Mouse (Mus musculus) forebrain, postnatal 0 days (tissue): Measurements from ENCODE around the gene Rcl1. TPM values are rescaled to one million over a fixed set of nuclear protein-coding genes. Genes with fewer than 3 reads are reported as not detected.

Experiments
- ATAC-seq: fragments of 200-750 bp; cut with Nextera tagmentation; 2 replicates; pipeline ENCODE4 v1.8.0; 2017; ENCODE audit warnings: mild to moderate bottlenecking, moderate library complexity
- DNase-seq: peaks from one replicate; pipeline ENCODE4 v3.0.0-alpha.2; 2015
- H3K27ac ChIP-seq: fragments of 300-500 bp; sonication (generic); 2 replicates; pipeline ENCODE4 v1.5.1; 2014; ENCODE audit warnings: low read depth, mild to moderate bottlenecking, antibody characterized with exemption, low read length, moderate library complexity, mixed read lengths
- H3K27me3 ChIP-seq: fragments of 300-500 bp; sonication (generic); 2 replicates; pipeline ENCODE4 v1.6.1; 2014; ENCODE audit warnings: mild to moderate bottlenecking, low read length, mixed read lengths; ENCODE audit not compliant: insufficient read depth
- H3K36me3 ChIP-seq: fragments of 300-500 bp; sonication (generic); 2 replicates; pipeline ENCODE4 v1.6.1; 2014; ENCODE audit warnings: mild to moderate bottlenecking, moderate library complexity; ENCODE audit not compliant: insufficient read depth
- H3K4me1 ChIP-seq: fragments of 300-500 bp; sonication (generic); 2 replicates; pipeline ENCODE4 v1.6.1; 2014; ENCODE audit warnings: antibody characterized with exemption; ENCODE audit not compliant: insufficient read depth
- H3K4me2 ChIP-seq: fragments of 300-500 bp; sonication (generic); 2 replicates; pipeline ENCODE4 v1.6.1; 2014; ENCODE audit warnings: low read depth, mild to moderate bottlenecking, moderate library complexity
- H3K4me3 ChIP-seq: fragments of 300-500 bp; sonication (generic); 2 replicates; pipeline ENCODE4 v1.5.1; 2014; ENCODE audit warnings: low read depth, low read length, mixed read lengths
- H3K9ac ChIP-seq: fragments of 300-500 bp; sonication (generic); 2 replicates; pipeline ENCODE4 v1.6.1; 2014; ENCODE audit warnings: mild to moderate bottlenecking
- H3K9me3 ChIP-seq: fragments of 300-500 bp; sonication (generic); 2 replicates; pipeline ENCODE4 v1.6.1; 2016; ENCODE audit warnings: low read length
- CTCF ChIP-seq: sonication (generic); IDR thresholded peaks from 2 replicates; pipeline ENCODE4 v1.5.1; 2016; ENCODE audit warnings: antibody characterized with exemption, control low read depth, low read depth
- WGBS: fragments of 180-500 bp; shearing (Covaris S2); extraction: QIAGEN DNeasy Blood & Tissue Kit; methylation state at CpG from one replicate; pipeline ENCODE4 v1.1.7; 2014; 5-methylcytosine and 5-hydroxymethylcytosine counted together
- polyA plus RNA-seq: library from polyadenylated mRNA; unstranded; fragments of >200 nt; fragmentation: Nextera tagmentation; extraction: Ambion mirVana; gene quantifications from 2 replicates; pipeline ENCODE4 v1.2.1, GENCODE M21; 2015
- total RNA-seq: library from RNA; depleted of rRNA; stranded (reverse); fragments of >200 nt; gene quantifications from 2 replicates; pipeline ENCODE4 v1.2.3, GENCODE M21; 2014

The Rcl1 gene
- total and polyA plus RNA-seq, 2 experiments from 2014 or later, result 24.0 to 31.8 TPM

- no peaks in the 10 kb centered on the region for H3K27me3 ChIP-seq
- no peaks in the 10 kb centered on the region for H3K9me3 ChIP-seq
- H3K9ac ChIP-seq, result no peak overlapping the region
- no peak overlapping the region for H3K4me2 ChIP-seq
- H3K27ac ChIP-seq, result no peak overlapping the region
- no peak for DNase-seq
- peaks cover 11% of the 10 kb centered on the region; the same call in 1 of the 2 replicates for H3K36me3 ChIP-seq
- ATAC-seq, result no peak
- no peaks in the 10 kb centered on the region for H3K4me1 ChIP-seq
- WGBS, result 85% methylated on average over 9 of the region's 9 CpGs
- H3K4me3 ChIP-seq, result no peak overlapping the region
- no peak for TF ChIP-seq CTCF
Measured at GRCm38 (mm10) chr19:29146820-29147219, 45.6 kb downstream of the Rcl1 start.

GRCm38 (mm10) chr19:29149583-29149982, 48.4 kb downstream of the Rcl1 start:
- no peak for DNase-seq
- no peak for TF ChIP-seq CTCF
- H3K4me2 ChIP-seq, result no peak overlapping the region
- H3K27ac ChIP-seq, result no peak overlapping the region
- no peak overlapping the region for H3K4me3 ChIP-seq
- no peaks in the 10 kb centered on the region for H3K27me3 ChIP-seq
- no peaks in the 10 kb centered on the region for H3K9me3 ChIP-seq
- H3K9ac ChIP-seq, result no peak overlapping the region
- H3K36me3 ChIP-seq, result peaks cover 5% of the 10 kb centered on the region; the same call in 1 of the 2 replicates
- no peaks in the 10 kb centered on the region for H3K4me1 ChIP-seq
- ATAC-seq, result no peak
- WGBS, result 75% methylated on average over 6 of the region's 6 CpGs

GRCm38 (mm10) chr19:29150038-29150437, 48.9 kb downstream of the Rcl1 start:
- Histone ChIP-seq H3K4me3 (no peak overlapping the region), H3K27ac (no peak overlapping the region), H3K36me3 (0 out of 2 replicates have a peak, but pooled peaks cover 4% of the 10 kb centered on the region), H3K4me2 (no peak overlapping the region), H3K4me1 (no peaks in the 10 kb centered on the region), H3K27me3 (no peaks in the 10 kb centered on the region), H3K9me3 (no peaks in the 10 kb centered on the region), H3K9ac (no peak overlapping the region)
- TF ChIP-seq CTCF, result no peak
- 82% methylated on average over 6 of the region's 6 CpGs for WGBS
- DNase-seq (no peak), ATAC-seq (no peak)

- no peaks in the 10 kb centered on the region for H3K27me3 ChIP-seq
- no peak overlapping the region for H3K9ac ChIP-seq
- no peak overlapping the region for H3K27ac ChIP-seq
- WGBS, result 91% methylated on average over 2 of the region's 2 CpGs
- H3K36me3 ChIP-seq, result no peaks in the 10 kb centered on the region
- H3K9me3 ChIP-seq, result no peaks in the 10 kb centered on the region
- DNase-seq, result no peak
- H3K4me1 ChIP-seq, result no peaks in the 10 kb centered on the region
- no peak overlapping the region for H3K4me3 ChIP-seq
- no peak overlapping the region for H3K4me2 ChIP-seq
- no peak for ATAC-seq
- no peak for TF ChIP-seq CTCF
Measured at GRCm38 (mm10) chr19:29151443-29151842, 50.3 kb downstream of the Rcl1 start.

GRCm38 (mm10) chr19:29155552-29155951, 54.4 kb downstream of the Rcl1 start:
- WGBS, result 74% methylated on average over 3 of the region's 3 CpGs
- no peak for ATAC-seq

GRCm38 (mm10) chr19:29156417-29156816, 55.2 kb downstream of the Rcl1 start:
- no peaks in the 10 kb centered on the region for H3K36me3 ChIP-seq
- no peaks in the 10 kb centered on the region for H3K9me3 ChIP-seq
- no peak for ATAC-seq
- DNase-seq, result no peak
- TF ChIP-seq CTCF, result no peak
- H3K27me3 ChIP-seq, result no peaks in the 10 kb centered on the region
- 67% methylated on average over 3 of the region's 3 CpGs for WGBS
- H3K4me3 ChIP-seq, result no peak overlapping the region
- no peaks in the 10 kb centered on the region for H3K4me1 ChIP-seq
- no peak overlapping the region for H3K4me2 ChIP-seq
- H3K27ac ChIP-seq, result no peak overlapping the region
- no peak overlapping the region for H3K9ac ChIP-seq

More at GRCm38 (mm10) chr19:29155552-29155951, 54.4 kb downstream of the Rcl1 start:
- no peak overlapping the region for H3K4me2 ChIP-seq
- no peak for DNase-seq
- TF ChIP-seq CTCF, result no peak
- no peaks in the 10 kb centered on the region for H3K27me3 ChIP-seq
- no peaks in the 10 kb centered on the region for H3K36me3 ChIP-seq
- no peak overlapping the region for H3K9ac ChIP-seq
- H3K4me3 ChIP-seq, result no peak overlapping the region
- H3K27ac ChIP-seq, result no peak overlapping the region
- no peaks in the 10 kb centered on the region for H3K4me1 ChIP-seq
- H3K9me3 ChIP-seq, result no peaks in the 10 kb centered on the region

- DNase-seq (no peak), ATAC-seq (no peak)
- no peak for TF ChIP-seq CTCF
- Histone ChIP-seq H3K27me3 (no peaks in the 10 kb centered on the region), H3K9ac (no peak overlapping the region), H3K9me3 (no peaks in the 10 kb centered on the region), H3K4me3 (no peak overlapping the region), H3K4me1 (no peaks in the 10 kb centered on the region), H3K36me3 (no peaks in the 10 kb centered on the region), H3K4me2 (no peak overlapping the region), H3K27ac (no peak overlapping the region)
- 92% methylated on average over 5 of the region's 5 CpGs for WGBS
Measured at GRCm38 (mm10) chr19:29157678-29158466, 56.7 kb downstream of the Rcl1 start.
